Mouse (Mus musculus) midbrain, postnatal 0 days (tissue): ENCODE data around the gene Gramd1c. TPM values are rescaled to one million over a fixed set of nuclear protein-coding genes. Genes with fewer than 3 reads are reported as not detected.
A peak's percentile ranks its signal among the peaks of the same experiment; 100 is the strongest.

Experiments used
- ATAC-seq: fragments of 200-750 bp; cut with Nextera tagmentation; 2 replicates; pipeline ENCODE4 v1.8.0; 2017; ENCODE audit warnings: moderate number of reproducible peaks, mild to moderate bottlenecking, moderate TSS enrichment, moderate library complexity; ENCODE audit not compliant: low FRiP score
- DNase-seq: peaks from one replicate; pipeline ENCODE4 v3.0.0-alpha.2; 2015; ENCODE audit warnings: low spot score
- H3K27ac ChIP-seq: fragments of 300-500 bp; sonication (generic); 2 replicates; pipeline ENCODE4 v1.5.1; 2014; ENCODE audit warnings: low read depth, mild to moderate bottlenecking, low read length, mixed read lengths
- H3K27me3 ChIP-seq: fragments of 300-500 bp; sonication (generic); 2 replicates; pipeline ENCODE4 v1.6.1; 2014; ENCODE audit warnings: low read length, control low read depth, mixed read lengths; ENCODE audit not compliant: insufficient read depth
- H3K36me3 ChIP-seq: fragments of 300-500 bp; sonication (generic); 2 replicates; pipeline ENCODE4 v1.6.1; 2014; ENCODE audit warnings: low read length, control low read depth, mixed read lengths; ENCODE audit not compliant: insufficient read depth
- H3K4me1 ChIP-seq: fragments of 300-500 bp; sonication (generic); 2 replicates; pipeline ENCODE4 v1.6.1; 2014; ENCODE audit warnings: mild to moderate bottlenecking, control low read depth, antibody characterized with exemption, low read length, mixed read lengths; ENCODE audit not compliant: insufficient read depth
- H3K4me2 ChIP-seq: fragments of 300-500 bp; sonication (generic); 2 replicates; pipeline ENCODE4 v1.6.1; 2014; ENCODE audit warnings: low read depth, mild to moderate bottlenecking, low read length, mixed read lengths; ENCODE audit not compliant: poor library complexity, severe bottlenecking
- H3K4me3 ChIP-seq: fragments of 300-500 bp; sonication (generic); 2 replicates; pipeline ENCODE4 v1.5.1; 2014; ENCODE audit warnings: low read depth, mild to moderate bottlenecking, low read length, moderate library complexity
- H3K9ac ChIP-seq: fragments of 300-500 bp; sonication (generic); replicated peaks from 2 replicates; pipeline ENCODE4 v1.6.1; 2014; ENCODE audit warnings: mild to moderate bottlenecking, low read length, moderate library complexity, mixed read lengths; ENCODE audit not compliant: poor library complexity, severe bottlenecking
- H3K9me3 ChIP-seq: fragments of 300-500 bp; sonication (generic); 2 replicates; pipeline ENCODE4 v1.6.1; 2016; ENCODE audit warnings: low read length, control low read depth
- CTCF ChIP-seq: IDR thresholded peaks from 2 replicates; pipeline ENCODE4 v1.5.1; 2016; ENCODE audit warnings: antibody characterized with exemption, mild to moderate bottlenecking
- WGBS: fragments of 180-500 bp; shearing (Covaris S2); extraction: QIAGEN DNeasy Blood & Tissue Kit; methylation state at CpG from one replicate; pipeline ENCODE4 v1.1.7; 2014; 5-methylcytosine and 5-hydroxymethylcytosine counted together
- polyA plus RNA-seq: library from polyadenylated mRNA; unstranded; fragments of >200 nt; fragmentation: Nextera tagmentation; extraction: Ambion mirVana; gene quantifications from 2 replicates; pipeline ENCODE4 v1.2.1, GENCODE M21; 2015
- total RNA-seq: library from RNA; depleted of rRNA; stranded (reverse); fragments of >200 nt; gene quantifications from 2 replicates; pipeline ENCODE4 v1.2.3, GENCODE M21; 2014; rRNA removed

Gene Gramd1c
- total RNA-seq (2.3 and 14.3 TPM in 2 replicates), polyA plus RNA-seq (1.9 and 2.5 TPM in 2 replicates)

DNA sequence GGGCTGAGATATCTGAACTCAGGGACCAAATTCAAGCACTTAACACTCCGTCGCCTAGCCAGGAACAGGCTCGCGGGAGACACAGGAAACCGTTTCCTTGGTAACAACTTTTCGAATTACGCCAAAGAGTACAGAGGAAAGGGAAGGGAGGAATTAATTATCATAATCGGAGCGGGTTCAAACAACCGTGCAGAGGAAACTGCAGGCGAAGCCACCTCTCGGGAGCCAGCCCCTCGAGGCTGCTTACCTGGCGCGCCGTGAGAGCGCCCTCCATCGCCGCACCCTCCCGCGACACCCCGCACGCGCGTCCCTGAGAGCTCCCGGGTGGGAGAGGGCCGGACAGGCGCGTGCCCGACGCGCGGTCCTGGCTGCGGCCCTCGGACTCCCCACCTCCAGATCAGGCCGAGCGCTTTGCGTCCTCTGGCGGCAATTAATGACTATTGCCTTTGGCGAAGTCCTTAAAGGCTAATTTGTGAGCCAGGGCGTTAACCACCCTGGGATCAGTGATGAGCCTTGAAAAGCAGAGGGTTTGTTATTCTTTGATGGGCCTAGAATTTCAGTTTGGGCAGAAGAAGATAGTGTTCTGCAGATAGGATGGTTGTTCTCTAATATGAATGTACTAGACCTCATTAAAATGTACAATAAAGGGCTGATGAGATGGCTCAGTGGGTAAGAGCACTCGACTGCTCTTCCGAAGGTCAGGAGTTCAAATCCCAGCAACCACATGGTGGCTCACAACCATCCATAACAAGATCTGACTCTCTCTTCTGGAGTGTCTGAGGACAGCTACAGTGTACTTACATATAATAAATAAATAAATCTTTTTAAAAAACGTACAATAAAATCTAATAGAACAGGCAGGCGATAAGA lies at the start of gene Gramd1c:
Gramd1c (minus strand) TSS at position 321 of the 870 bp plus-strand sequence.
- Histone ChIP-seq H3K4me2 (peak within 1 kb of the TSS; percentile 58), H3K4me3 (peak within 1 kb of the TSS; percentile 46), H3K27me3 (no peaks in the 10 kb centered on the region), H3K4me1 (no peaks in the 10 kb centered on the region), H3K27ac (peak within 1 kb of the TSS; percentile 78), H3K36me3 (no peaks in the 10 kb centered on the region), H3K9me3 (no peaks in the 10 kb centered on the region), H3K9ac (peak within 1 kb of the TSS; percentile 64)
- TF ChIP-seq CTCF = peak; percentile 84
- WGBS = 6% methylated on average over 44 of the region's 45 CpGs
- DNase-seq (peak; percentile 89), ATAC-seq (peak; percentile 89)

DNA sequence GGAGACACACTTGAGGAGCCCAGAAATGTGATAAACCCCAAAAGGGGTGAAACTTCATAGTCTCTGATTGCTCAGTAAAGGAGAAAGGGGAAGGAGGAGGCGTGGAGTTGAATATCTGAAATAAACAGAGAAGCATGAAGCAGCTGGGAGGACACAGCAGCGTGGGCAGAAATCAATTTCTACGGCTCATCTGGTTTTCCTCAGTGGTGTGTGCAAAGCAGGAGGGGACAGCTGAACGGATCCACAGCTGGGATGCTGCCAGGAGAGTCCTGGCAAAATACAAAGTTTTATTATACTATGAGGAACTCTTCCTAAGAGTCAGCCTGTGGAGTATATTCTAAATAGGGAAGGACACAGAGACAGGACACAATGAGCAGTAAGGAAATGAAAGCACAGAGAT lies 45.9 kb upstream of the Gramd1c start:
- peaks cover 53% of the 10 kb centered on the region for H3K36me3 ChIP-seq
- no peaks in the 10 kb centered on the region for H3K4me1 ChIP-seq
- H3K9me3 ChIP-seq = no peaks in the 10 kb centered on the region
- 80% methylated on average over 4 of the region's 4 CpGs for WGBS
- H3K9ac ChIP-seq = no peak overlapping the region
- DNase-seq (no peak), ATAC-seq (no peak)
- no peaks in the 10 kb centered on the region for H3K27me3 ChIP-seq
- H3K4me3 ChIP-seq = no peak overlapping the region
- no peak for TF ChIP-seq CTCF
- no peak overlapping the region for H3K4me2 ChIP-seq
- H3K27ac ChIP-seq = no peak overlapping the region

DNA sequence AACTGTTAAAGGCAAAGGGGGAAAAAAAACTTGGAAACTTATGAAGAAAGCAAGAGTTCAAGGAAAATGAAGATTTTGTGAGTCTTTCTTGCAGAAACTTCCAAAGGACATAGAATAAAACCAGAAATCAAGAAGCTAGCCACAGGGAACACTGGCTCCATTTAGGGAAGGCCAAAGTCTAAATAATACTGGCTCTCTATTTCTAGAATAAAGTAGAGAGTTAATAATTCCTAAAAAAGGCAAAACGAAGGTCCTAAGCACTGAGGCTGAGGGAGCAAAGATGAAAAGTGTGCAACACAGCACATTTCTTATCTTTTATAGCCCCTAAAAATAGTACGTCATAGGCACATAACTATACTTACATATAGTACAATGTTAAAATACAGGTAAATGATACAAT lies 42.1 kb upstream of the Gramd1c start:
- no peaks in the 10 kb centered on the region for H3K9me3 ChIP-seq
- H3K4me3 ChIP-seq = no peak overlapping the region
- DNase-seq = no peak
- no peak overlapping the region for H3K9ac ChIP-seq
- H3K27ac ChIP-seq = no peak overlapping the region
- 94% methylated on average over 2 of the region's 2 CpGs for WGBS
- H3K4me1 ChIP-seq = no peaks in the 10 kb centered on the region
- no peak for ATAC-seq
- no peak for TF ChIP-seq CTCF
- no peak overlapping the region for H3K4me2 ChIP-seq
- peaks cover 64% of the 10 kb centered on the region for H3K36me3 ChIP-seq
- no peaks in the 10 kb centered on the region for H3K27me3 ChIP-seq

DNA sequence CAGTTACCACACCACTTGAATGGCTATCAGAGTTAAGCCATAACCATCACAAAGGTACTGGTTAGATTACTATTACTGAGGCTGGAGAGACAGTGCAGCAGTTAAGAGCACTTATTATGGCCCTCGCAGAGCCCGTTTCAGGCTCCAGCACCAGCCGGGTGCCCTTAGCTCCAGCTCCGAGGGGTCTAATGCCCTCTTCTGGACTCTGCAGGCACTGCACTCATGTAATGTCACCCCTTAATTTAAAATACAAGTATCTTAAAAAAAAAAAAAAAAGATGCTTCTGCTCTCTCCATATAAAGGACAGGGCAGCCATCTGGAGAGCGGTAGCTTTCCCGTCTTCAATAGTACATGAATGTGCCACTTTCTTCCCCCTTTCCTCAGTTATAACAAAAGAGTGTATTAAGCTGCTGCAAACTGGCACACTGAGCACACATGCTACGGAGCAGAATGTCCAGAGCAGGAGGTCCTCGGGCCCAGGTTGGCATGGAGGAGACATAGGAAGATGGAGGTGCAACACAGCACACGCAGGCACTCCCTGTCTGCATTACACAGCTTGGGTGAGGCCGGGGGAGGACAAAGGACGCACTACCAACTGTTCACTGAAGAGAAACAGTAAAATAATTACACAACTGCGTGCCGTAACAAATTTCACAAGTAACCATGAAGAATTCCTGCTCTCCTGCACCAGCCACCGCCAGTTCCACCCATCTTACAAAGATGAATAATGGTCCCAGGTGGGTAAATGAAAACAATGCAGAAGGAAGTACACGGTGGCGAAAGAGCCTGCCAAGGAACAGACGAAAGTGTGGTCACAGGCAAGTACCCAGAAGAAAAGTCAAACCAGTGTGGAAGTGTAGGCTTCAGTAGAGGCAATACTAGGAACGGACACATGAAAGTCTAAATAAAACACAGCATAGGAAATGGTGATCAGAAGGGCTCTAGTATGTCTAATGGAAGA lies 40.9 kb upstream of the Gramd1c start:
- Histone ChIP-seq H3K4me2 (no peak overlapping the region), H3K36me3 (peaks cover 62% of the 10 kb centered on the region), H3K4me3 (no peak overlapping the region), H3K9ac (no peak overlapping the region), H3K27me3 (no peaks in the 10 kb centered on the region), H3K4me1 (no peaks in the 10 kb centered on the region), H3K9me3 (no peaks in the 10 kb centered on the region), H3K27ac (no peak overlapping the region)
- 94% methylated on average over 18 of the region's 18 CpGs for WGBS
- TF ChIP-seq CTCF = peak; percentile 32
- DNase-seq (no peak), ATAC-seq (no peak)

DNA sequence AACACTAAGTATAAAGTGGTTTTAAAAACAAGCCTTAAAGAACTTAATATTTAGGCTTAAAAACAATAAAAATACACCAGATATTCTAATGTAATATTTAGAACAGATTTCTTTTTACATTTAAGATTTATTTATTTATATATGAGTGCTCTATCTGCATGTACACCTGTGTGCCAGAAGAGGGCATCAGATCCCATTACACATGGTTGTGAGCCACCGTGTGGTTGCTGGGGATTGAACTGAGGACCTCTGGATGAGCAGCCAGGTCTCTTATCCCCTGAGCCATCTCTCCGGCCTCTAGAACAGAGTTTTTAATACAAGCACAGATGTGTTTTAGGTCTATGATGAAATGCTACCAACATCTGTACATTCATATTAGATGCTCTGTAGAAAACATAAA lies 39.8 kb upstream of the Gramd1c start:
- Histone ChIP-seq H3K9ac (no peak overlapping the region), H3K27ac (no peak overlapping the region), H3K36me3 (peaks cover 62% of the 10 kb centered on the region), H3K27me3 (no peaks in the 10 kb centered on the region), H3K4me2 (no peak overlapping the region), H3K4me1 (no peaks in the 10 kb centered on the region), H3K4me3 (no peak overlapping the region), H3K9me3 (no peaks in the 10 kb centered on the region)
- WGBS = 90% methylated on average over 2 of the region's 2 CpGs
- peak; percentile 51 for TF ChIP-seq CTCF
- no peak for DNase-seq
- no peak for ATAC-seq
